Mouse (Mus musculus) urinary bladder, postnatal 10 days (tissue): ENCODE data around the gene Muc3.

ENCODE experiments used
- DNase-seq: peaks from one replicate; pipeline ENCODE4 v3.0.0; 2022; ENCODE audit warnings: low spot score

Muc3 gene

GRCm38 (mm10) chr5:137093720-137094119 lies 55.4 kb downstream of the Muc3 start:
- no peak for DNase-seq

GRCm38 (mm10) chr5:137091560-137091959 lies 57.6 kb downstream of the Muc3 start:
- no peak for DNase-seq

- no peak for DNase-seq
Measured at GRCm38 (mm10) chr5:137090870-137091269, 58.3 kb downstream of the Muc3 start.

- no peak for DNase-seq
Measured at GRCm38 (mm10) chr5:137087410-137087809, 61.7 kb downstream of the Muc3 start.

- no peak for DNase-seq
Measured at GRCm38 (mm10) chr5:137085731-137086130, 63.4 kb downstream of the Muc3 start.

- no peak for DNase-seq
Measured at GRCm38 (mm10) chr5:137085021-137085420, 64.1 kb downstream of the Muc3 start.
